Mouse (Mus musculus) liver, postnatal 0 days (tissue): ENCODE measurements around the gene Rbp1. TPM values are rescaled to one million over a fixed set of nuclear protein-coding genes. Genes with fewer than 3 reads are reported as not detected.

Experiments
- ATAC-seq: fragments of 200-750 bp; cut with Nextera tagmentation; 2 replicates; pipeline ENCODE4 v1.8.0; 2017; ENCODE audit warnings: mild to moderate bottlenecking, moderate library complexity
- DNase-seq: peaks from one replicate; pipeline ENCODE4 v3.0.0-alpha.2; 2016
- H3K27ac ChIP-seq: fragments of 300-500 bp; sonication (generic); 2 replicates; pipeline ENCODE4 v1.5.1; 2014; ENCODE audit warnings: antibody characterized with exemption, moderate library complexity, mild to moderate bottlenecking, low read depth
- H3K27me3 ChIP-seq: fragments of 300-500 bp; sonication (generic); 2 replicates; pipeline ENCODE4 v1.6.1; 2014; ENCODE audit warnings: low read length, control low read depth, mixed read lengths; ENCODE audit not compliant: insufficient read depth
- H3K36me3 ChIP-seq: fragments of 300-500 bp; sonication (generic); replicated peaks from 2 replicates; pipeline ENCODE4 v1.6.1; 2014; ENCODE audit warnings: mild to moderate bottlenecking, control low read depth, low read length, moderate library complexity, mixed read lengths; ENCODE audit not compliant: insufficient read depth
- H3K4me1 ChIP-seq: fragments of 300-500 bp; sonication (generic); 2 replicates; pipeline ENCODE4 v1.6.1; 2014; ENCODE audit warnings: antibody characterized with exemption, mild to moderate bottlenecking, control low read depth; ENCODE audit not compliant: insufficient read depth
- H3K4me2 ChIP-seq: fragments of 300-500 bp; sonication (generic); 2 replicates; pipeline ENCODE4 v1.6.1; 2014; ENCODE audit warnings: low read depth, mild to moderate bottlenecking, low read length, moderate library complexity, mixed read lengths
- H3K4me3 ChIP-seq: fragments of 300-500 bp; sonication (generic); 2 replicates; pipeline ENCODE4 v1.5.1; 2014; ENCODE audit warnings: low read depth, low read length
- H3K9ac ChIP-seq: fragments of 300-500 bp; sonication (generic); replicated peaks from 2 replicates; pipeline ENCODE4 v1.6.1; 2014; ENCODE audit warnings: mild to moderate bottlenecking, moderate library complexity
- H3K9me3 ChIP-seq: fragments of 300-500 bp; sonication (generic); 2 replicates; pipeline ENCODE4 v1.6.1; 2016; ENCODE audit warnings: mild to moderate bottlenecking, control low read depth, low read length, mixed read lengths
- CTCF ChIP-seq: sonication (generic); IDR thresholded peaks from 2 replicates; pipeline ENCODE4 v1.5.1; 2016; ENCODE audit warnings: antibody characterized with exemption, low read depth
- EP300 ChIP-seq: IDR thresholded peaks from 2 replicates; pipeline ENCODE4 v1.6.1; 2016; ENCODE audit warnings: antibody characterized with exemption, low read depth, mild to moderate bottlenecking
- WGBS: fragments of 180-500 bp; shearing (Covaris S2); extraction: QIAGEN DNeasy Blood & Tissue Kit; methylation state at CpG from one replicate; pipeline ENCODE4 v1.1.7; 2014; ENCODE audit not compliant: insufficient replicate concordance; 5-methylcytosine and 5-hydroxymethylcytosine counted together
- polyA plus RNA-seq: library from polyadenylated mRNA; unstranded; fragments of >200 nt; fragmentation: Nextera tagmentation; extraction: Ambion mirVana; gene quantifications from 2 replicates; pipeline ENCODE4 v1.2.1, GENCODE M21; 2015

Gene Rbp1
- polyA plus RNA-seq, 1 experiment from 2014 or later = 54.3 TPM

GRCm38 (mm10) chr9:98421903-98422302 lies 858 bp upstream of the Rbp1 start:
- WGBS = 44% methylated on average over 3 of the region's 3 CpGs
- TF ChIP-seq CTCF (no peak), EP300 (peak; percentile 74)
- H3K4me2 ChIP-seq = peak overlapping the region; percentile 70; the same call in 1 of the 2 replicates

GRCm38 (mm10) chr9:98423691-98424090 lies 930 bp downstream of the Rbp1 start:
- Histone ChIP-seq H3K4me2 (peak overlapping the region; percentile 70), H3K36me3 (no peaks in the 10 kb centered on the region), H3K27me3 (peaks cover 3% of the 10 kb centered on the region; the same call in 1 of the 2 replicates), H3K4me1 (peaks cover 19% of the 10 kb centered on the region), H3K9me3 (no peaks in the 10 kb centered on the region), H3K9ac (no peak overlapping the region), H3K27ac (peak overlapping the region; percentile 96), H3K4me3 (no peak overlapping the region)
- WGBS = 26% methylated on average over 4 of the region's 4 CpGs
- ATAC-seq (peak; percentile 7), DNase-seq (peak; percentile 30)
- TF ChIP-seq CTCF (no peak), EP300 (no peak)

More at GRCm38 (mm10) chr9:98421903-98422302, 858 bp upstream of the Rbp1 start:
- H3K27ac ChIP-seq = peak overlapping the region; percentile 96
- no peaks in the 10 kb centered on the region for H3K36me3 ChIP-seq
- H3K9ac ChIP-seq = no peak overlapping the region
- no peaks in the 10 kb centered on the region for H3K9me3 ChIP-seq
- no peak overlapping the region for H3K4me3 ChIP-seq
- H3K4me1 ChIP-seq = peaks cover 10% of the 10 kb centered on the region
- DNase-seq = peak; percentile 40
- peak; percentile 67 for ATAC-seq
- H3K27me3 ChIP-seq = peaks cover 3% of the 10 kb centered on the region; the same call in 1 of the 2 replicates

DNA sequence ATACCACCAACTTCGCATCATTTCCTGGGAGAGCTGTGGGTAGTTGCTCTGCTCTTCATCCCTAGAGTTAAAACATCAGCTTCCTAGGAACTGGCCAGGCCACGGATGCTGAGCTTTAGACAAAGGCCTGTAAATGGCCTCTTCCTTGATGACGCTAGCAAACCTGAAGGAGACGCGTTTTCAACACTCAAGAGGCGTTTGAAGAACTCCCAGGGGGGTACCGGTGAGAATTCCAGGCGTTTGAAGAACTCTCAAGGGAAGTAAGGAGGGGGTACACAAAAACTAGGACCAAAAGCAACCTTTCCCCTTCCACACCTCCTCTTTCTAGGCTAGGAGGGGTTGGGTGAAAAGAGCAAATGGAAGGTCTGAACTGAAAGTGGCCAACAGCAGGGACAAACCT lies 1.5 kb downstream of the Rbp1 start:
- Histone ChIP-seq H3K4me1 (peaks cover 25% of the 10 kb centered on the region), H3K9me3 (no peaks in the 10 kb centered on the region), H3K27ac (peak overlapping the region; percentile 96), H3K4me2 (peak overlapping the region; percentile 70), H3K4me3 (peak overlapping the region; percentile 52), H3K9ac (peak overlapping the region; percentile 64), H3K27me3 (peaks cover 3% of the 10 kb centered on the region; the same call in 1 of the 2 replicates), H3K36me3 (no peaks in the 10 kb centered on the region)
- 8% methylated on average over 8 of the region's 8 CpGs for WGBS
- no peak for TF ChIP-seq EP300
- no peak for TF ChIP-seq CTCF
- ATAC-seq (no peak), DNase-seq (no peak)

DNA sequence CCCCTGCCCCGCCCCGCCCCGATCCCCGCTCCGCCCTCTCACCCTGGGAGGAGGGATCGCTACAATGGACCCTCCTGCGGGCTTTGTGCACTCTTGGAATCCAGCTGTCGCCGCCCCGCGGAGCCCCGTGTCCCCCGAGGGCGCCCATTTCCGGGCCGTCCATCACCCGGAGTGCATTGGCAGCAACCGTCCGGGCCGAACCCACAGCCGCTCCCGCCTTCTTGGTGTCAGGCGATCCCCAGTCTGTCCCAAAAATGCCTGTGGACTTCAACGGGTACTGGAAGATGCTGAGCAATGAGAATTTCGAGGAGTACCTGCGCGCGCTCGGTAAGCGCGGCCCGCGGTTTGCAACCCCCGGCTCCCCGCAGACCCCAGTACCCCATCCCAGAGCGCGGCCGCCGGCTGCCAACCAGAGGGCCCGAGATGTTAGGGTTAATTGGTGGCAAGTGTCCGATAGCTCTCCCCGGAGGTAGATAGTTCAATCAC lies 2.0 kb downstream of the Rbp1 start:
- peak overlapping the region; percentile 52 for H3K4me3 ChIP-seq
- TF ChIP-seq EP300 = no peak
- TF ChIP-seq CTCF = no peak
- under 1% methylated on average over 41 of the region's 42 CpGs for WGBS

GRCm38 (mm10) chr9:98425351-98425880 lies 2.7 kb downstream of the Rbp1 start:
- Histone ChIP-seq H3K27me3 (peaks cover 3% of the 10 kb centered on the region; the same call in 1 of the 2 replicates), H3K9me3 (no peaks in the 10 kb centered on the region), H3K36me3 (no peaks in the 10 kb centered on the region), H3K4me3 (peak overlapping the region; percentile 52), H3K4me1 (peaks cover 34% of the 10 kb centered on the region), H3K27ac (peak overlapping the region; percentile 96), H3K4me2 (peak overlapping the region; percentile 70), H3K9ac (peak overlapping the region; percentile 58)
- DNase-seq (no peak), ATAC-seq (no peak)
- 13% methylated on average over 19 of the region's 19 CpGs for WGBS
- TF ChIP-seq CTCF (no peak), EP300 (no peak)

More for the DNA sequence above, 2.0 kb downstream of the Rbp1 start:
- peak overlapping the region; percentile 70 for H3K4me2 ChIP-seq
- H3K4me1 ChIP-seq = peaks cover 30% of the 10 kb centered on the region
- no peaks in the 10 kb centered on the region for H3K36me3 ChIP-seq
- ATAC-seq = peak; percentile 58
- H3K9me3 ChIP-seq = no peaks in the 10 kb centered on the region
- H3K27ac ChIP-seq = peak overlapping the region; percentile 96
- H3K27me3 ChIP-seq = peaks cover 3% of the 10 kb centered on the region; the same call in 1 of the 2 replicates
- peak overlapping the region; percentile 58 for H3K9ac ChIP-seq
- DNase-seq = peak; percentile 76

- no peak for ATAC-seq
- Histone ChIP-seq H3K4me1 (peaks cover 39% of the 10 kb centered on the region), H3K4me3 (no peak overlapping the region), H3K27ac (peak overlapping the region; percentile 24; the same call in 1 of the 2 replicates), H3K27me3 (peaks cover 3% of the 10 kb centered on the region; the same call in 1 of the 2 replicates), H3K9me3 (no peaks in the 10 kb centered on the region), H3K9ac (no peak overlapping the region), H3K4me2 (0 out of 2 replicates have a peak overlapping the region, but pooled peaks have one; percentile 70), H3K36me3 (no peaks in the 10 kb centered on the region)
- 64% methylated on average over 4 of the region's 4 CpGs for WGBS
- DNase-seq = no peak
- TF ChIP-seq CTCF = no peak
- no peak for TF ChIP-seq EP300
Observed at GRCm38 (mm10) chr9:98427906-98428517, 5.3 kb downstream of the Rbp1 start.
